Mouse (Mus musculus) gastrocnemius, postnatal 36 days (tissue): ENCODE data around the gene Fgfr2. TPM values are rescaled to one million over a fixed set of nuclear protein-coding genes. Genes with fewer than 3 reads are reported as not detected.

ENCODE experiments used
- DNase-seq, 2 experiments: peaks; one replicate each; pipeline ENCODE4 v3.0.0; 2022
- intact Hi-C: fragments of 180-260 bp; cut with DNase I; formaldehyde crosslinking; loops from one replicate; pipeline ENCODE4 v1.15.1; 2025
- total RNA-seq, 2 experiments: library from RNA; stranded (reverse); gene quantifications; 2 replicates each; pipeline ENCODE4 v1.2.3; 2021

Fgfr2 gene
- total RNA-seq, 2 experiments from 2014 or later: 0.28 to 0.49 TPM

DNA sequence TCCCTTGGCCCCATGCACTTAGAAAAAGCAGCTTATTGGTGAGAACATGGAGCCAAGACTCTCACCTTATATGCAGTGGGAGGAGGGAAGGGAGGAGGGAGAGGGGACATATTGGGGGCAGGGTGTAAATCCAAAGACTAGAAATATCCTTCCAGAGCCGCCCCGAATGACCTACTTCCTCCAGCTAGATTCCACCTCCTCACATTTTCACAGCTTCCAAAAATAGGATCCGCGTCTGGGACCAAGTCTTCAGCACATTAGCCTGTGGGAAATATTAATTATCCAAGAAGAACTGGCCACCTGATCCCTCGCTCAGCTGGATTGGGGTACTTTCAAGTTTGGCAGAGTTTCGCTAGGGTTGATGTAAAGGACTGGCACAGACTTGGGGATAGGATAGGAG is 683.2 kb downstream of the Fgfr2 start:
- intact Hi-C loops: no loop called here
- no peak for DNase-seq

DNA sequence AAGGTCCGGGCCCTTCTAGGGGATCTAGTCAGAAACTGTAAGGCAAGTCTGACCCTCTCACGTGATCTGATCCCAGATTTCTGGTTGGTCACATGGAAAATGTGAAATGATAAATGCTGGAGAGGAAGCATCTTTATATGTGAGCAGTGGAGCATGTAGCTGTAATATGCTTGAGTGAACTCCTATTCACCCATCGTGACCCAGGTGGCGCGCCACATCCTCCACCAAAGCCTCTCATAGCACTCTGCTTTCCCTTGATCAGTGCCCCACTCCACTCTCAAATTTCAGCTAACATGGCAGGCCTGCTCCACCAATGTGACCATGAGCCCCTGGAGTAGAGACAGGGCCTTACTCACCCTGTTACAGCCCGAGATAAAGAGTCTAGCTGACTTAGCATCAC is 685.1 kb downstream of the Fgfr2 start:
- DNase-seq: no peak
- intact Hi-C loops: no loop called here

- intact Hi-C loops: no loop called here
- DNase-seq: no peak
Observed at GRCm38 (mm10) chr7:132437431-132437830, 685.7 kb downstream of the Fgfr2 start.

- DNase-seq: no peak
- intact Hi-C loops: no loop called here
Observed at GRCm38 (mm10) chr7:132435486-132436055, 687.6 kb downstream of the Fgfr2 start.

DNA sequence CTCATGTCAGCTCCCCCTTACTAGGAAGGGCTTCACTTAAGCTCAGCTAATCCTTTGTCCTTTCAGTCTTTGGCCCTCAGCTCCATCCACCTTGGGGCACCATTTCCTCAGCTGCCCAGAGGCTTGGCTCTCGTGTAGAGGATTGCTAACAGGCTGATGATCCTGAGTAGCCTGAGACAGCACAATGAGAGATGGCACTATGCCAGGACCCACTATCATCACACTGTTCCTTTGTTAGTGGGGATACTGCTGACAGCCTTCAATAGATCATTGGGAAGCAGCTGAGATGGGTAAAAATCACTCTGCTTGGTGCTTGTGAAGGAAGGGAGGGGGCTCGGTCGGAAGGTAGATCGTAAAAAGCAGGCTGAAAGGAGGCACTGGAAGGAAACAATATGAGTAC is 693.8 kb downstream of the Fgfr2 start:
- no peak for DNase-seq
- intact Hi-C loops: no loop called here

DNA sequence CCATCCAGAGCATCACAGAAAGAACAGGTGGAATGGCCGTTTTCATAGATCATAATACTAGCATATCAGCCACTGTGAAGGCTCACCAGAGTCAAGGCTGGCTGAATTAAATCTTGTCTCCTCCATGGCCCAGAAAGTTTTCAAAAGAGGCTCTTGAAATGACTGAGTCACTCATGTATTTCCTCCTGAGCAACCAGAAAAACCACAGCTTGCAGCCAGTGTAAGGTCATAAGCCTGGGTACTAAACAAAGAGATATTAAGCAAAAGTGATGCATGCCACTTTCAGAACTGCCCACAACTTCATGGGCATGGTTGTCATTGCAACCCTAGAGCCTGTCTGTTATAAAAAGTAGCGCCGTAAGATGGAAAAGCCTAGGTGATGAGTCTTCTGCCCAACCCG is 694.8 kb downstream of the Fgfr2 start:
- intact Hi-C loops: no loop called here
- DNase-seq: no peak

GRCm38 (mm10) chr7:132426069-132426468 is 697.1 kb downstream of the Fgfr2 start:
- DNase-seq: no peak
- intact Hi-C loops: no loop called here

- intact Hi-C loops: no loop called here
- DNase-seq: no peak
Observed at GRCm38 (mm10) chr7:132425364-132425999, 697.7 kb downstream of the Fgfr2 start.

DNA sequence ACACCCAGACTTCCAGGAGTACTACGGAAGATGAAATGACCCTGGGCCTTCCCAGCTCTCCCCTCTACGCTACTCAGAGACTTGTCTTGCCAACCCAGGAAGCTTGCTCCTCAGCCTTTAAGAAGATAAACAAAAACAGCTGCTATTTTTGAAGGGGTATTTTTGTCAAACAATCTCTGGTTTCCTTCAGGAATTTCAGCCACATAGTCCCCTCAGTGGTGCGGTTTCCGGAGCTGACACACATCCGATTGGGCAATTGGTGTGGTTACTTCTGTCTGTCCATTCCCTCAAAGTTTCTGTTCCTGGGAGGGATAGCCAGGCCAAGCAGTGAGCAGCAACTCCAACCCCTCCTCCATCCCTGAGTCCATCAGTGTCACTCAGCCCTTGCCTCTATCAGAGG is 699.6 kb downstream of the Fgfr2 start:
- DNase-seq: no peak
- intact Hi-C loops: no loop called here

DNA sequence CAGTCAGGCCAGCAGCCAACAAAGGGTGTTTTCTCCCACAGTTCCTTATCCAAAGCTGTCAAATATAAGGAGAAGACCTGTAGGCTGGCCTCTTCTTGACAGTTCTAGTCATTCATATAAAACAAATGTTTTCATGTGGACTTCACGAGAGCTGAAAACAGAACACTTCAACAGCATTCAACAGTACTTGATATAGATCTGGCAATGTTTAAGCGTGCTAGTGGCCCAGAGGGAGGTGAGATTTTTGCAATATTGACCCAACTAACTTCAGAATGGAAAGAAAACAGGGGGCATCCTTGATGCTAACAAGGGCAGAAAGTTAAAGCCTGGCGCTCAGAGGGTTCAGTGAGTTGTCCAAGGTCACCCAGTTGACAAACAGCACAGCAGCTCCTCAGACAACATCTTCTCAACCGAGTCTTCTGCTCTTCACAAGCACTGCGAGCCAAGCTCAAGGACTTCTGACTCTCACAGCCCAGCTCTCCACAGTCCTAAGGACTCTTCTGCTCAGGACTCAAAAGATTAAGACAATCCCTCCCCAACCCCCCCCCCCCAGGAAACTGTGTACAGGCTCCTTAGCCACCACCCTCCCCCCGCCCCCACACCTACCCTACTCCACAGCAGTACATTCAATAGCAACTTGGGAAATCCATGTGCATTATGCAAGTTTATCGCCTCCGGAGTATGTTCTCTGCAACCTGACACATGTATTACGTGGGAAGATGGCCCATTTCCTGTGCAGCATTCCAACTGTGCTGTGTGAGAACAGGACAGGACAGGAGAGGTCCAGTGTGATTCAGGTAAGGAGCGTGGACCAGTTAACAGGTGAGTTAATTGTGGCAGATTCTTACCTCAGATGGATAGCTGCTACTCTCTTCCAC is 703.5 kb downstream of the Fgfr2 start:
- intact Hi-C loops: no loop called here
- DNase-seq: no peak

DNA sequence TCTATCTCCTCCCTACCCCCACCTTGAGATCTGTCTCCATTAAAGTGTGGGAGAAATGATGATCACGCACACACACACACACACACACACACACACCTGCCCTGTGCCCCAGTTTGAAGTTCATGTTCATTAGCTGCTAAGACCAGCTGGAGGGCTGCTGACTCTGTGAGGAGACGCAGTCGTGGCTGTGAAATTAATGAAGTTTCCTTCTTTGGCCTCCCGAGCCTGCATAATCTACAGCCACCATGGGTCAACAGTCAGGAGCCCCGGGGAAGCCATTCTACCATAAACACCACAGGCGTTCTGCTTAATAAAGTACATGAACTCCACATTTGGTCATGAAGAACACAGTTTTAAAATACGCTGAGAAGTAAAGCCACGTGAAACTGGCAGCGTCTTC is 706.3 kb downstream of the Fgfr2 start:
- DNase-seq: no peak
- intact Hi-C loops: no loop called here

DNA sequence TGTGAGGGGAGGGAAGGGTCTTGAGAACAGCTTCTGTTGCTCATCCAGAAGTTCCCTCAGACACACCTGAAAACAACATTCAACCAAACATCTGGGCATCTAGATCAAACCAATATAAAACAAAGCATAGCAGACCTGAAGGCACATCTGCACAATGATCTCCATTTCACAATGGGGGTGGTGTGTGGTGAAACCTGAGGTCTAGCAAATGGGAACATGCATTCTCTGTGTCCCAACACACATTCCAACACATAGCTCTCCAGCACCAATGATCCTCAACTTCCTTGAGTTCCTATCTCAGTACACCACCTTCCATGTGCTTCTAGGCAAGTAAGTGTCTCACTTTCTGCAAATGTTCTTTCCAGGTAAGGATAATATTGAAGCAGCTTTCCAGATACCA is 707.3 kb downstream of the Fgfr2 start:
- intact Hi-C loops: no loop called here
- no peak for DNase-seq

DNA sequence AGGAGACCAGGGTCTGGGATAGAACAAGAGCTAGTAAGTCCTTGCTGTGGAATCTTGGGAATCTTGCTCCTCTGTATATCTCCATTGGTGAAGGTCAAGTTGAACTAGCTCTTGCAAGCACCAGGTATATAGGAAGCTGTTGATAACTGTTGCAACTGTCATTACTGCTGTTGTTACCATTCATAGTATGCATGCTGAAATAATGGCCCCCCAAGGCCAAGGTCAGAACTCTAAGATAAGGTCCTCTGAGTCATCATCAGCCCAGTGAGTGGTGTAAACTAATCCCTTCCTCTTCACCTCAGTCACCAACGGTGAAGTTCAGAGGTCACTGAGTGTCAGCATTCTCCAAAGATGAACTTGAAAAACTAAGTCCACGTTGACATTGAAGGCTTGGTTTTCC is 710.6 kb downstream of the Fgfr2 start:
- no peak for DNase-seq
- intact Hi-C loops: no loop called here

DNA sequence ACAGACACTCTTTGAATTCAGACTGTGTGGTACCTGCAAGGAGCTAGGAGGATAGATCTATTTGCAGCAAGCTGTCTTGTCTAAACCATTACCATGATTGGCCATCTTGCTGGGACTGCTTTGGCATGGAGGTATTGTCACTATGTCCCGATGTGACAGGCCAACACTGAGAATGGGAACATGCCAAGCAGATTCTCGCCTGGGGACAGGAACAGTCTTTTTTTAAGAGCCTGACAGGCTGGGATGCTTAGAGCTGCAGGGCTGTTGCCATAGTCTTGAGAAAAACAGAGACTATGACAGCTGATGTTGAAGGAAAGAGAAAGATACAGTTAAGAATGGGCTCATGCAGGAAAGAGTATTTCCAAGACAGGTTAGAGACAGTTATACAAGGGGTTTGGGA is 711.4 kb downstream of the Fgfr2 start:
- DNase-seq: no peak
- intact Hi-C loops: no loop called here

- intact Hi-C loops: no loop called here
- no peak for DNase-seq
Observed at GRCm38 (mm10) chr7:132410958-132411357, 712.2 kb downstream of the Fgfr2 start.

DNA sequence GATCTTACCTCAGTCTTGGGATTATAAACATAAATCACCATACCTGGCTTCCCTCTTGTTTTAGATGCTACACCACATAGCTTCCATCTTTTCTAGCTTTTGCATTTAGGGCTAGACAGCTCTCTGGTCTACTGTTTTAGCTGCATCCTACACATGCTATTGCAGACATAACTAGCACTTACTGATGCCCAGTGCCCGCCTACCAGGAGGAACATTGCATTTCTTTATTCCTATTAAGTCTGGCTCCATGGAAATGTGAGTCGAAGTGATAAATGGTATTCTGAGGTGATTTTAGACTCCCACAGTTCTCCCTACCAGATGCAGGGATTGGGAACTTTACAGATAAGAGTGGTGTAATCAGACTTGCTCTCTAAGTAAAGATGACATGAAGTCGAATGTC is 713.3 kb downstream of the Fgfr2 start:
- intact Hi-C loops: no loop called here
- no peak for DNase-seq

GRCm38 (mm10) chr7:132402377-132403084 is 720.6 kb downstream of the Fgfr2 start:
- no peak for DNase-seq
- intact Hi-C loops: no loop called here

DNA sequence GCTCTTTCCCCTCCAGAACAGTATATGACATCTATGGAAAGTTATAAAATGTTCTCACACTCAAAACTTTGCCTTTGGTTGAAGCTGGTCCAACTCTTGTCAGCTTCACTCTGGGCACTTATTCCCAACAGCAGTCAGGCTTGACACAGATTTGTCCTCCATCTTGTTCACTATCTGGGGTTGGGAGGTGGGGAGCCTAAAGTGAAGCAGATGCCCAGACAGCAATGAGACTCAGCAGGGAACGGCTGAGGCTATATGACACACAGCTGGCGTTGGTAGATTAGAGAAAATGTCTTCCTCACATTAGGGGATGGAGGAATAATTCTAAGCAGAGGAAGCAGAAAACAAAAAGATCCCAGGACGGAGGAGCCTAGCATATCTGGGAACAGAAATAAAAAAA is 724.7 kb downstream of the Fgfr2 start:
- intact Hi-C loops: no loop called here
- DNase-seq: no peak

DNA sequence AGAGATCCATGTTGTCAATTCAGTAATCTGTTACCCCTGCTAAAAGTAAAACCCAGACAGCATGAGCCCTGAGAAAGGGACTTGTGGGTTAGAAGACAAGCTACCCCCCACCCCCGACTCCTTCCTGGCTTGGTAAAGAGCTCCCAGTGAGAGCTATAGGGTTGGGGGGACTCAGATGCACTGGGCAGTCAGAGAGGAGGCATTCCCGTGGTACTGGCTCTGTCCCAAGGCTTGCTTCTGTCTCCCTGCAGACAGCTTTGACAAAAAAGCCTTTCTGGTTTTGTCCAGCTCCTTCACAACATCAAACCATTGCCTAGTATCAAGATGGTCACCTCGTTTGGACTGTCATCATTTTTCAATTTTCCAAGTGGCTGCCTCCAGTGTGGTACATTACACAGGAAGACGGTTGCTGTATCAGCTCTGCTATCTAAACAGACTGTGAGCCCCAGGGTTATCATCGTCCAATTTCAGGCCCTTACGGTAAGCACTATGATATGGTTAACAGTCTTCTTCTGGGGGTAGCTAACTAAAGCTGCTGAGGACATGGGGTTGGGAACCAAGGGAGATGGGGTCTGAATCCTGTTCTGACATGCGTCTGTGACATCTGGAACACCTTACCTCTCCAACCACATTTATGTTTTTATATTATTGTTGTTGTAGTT is 726.4 kb downstream of the Fgfr2 start:
- intact Hi-C loops: no loop called here
- DNase-seq: no peak

DNA sequence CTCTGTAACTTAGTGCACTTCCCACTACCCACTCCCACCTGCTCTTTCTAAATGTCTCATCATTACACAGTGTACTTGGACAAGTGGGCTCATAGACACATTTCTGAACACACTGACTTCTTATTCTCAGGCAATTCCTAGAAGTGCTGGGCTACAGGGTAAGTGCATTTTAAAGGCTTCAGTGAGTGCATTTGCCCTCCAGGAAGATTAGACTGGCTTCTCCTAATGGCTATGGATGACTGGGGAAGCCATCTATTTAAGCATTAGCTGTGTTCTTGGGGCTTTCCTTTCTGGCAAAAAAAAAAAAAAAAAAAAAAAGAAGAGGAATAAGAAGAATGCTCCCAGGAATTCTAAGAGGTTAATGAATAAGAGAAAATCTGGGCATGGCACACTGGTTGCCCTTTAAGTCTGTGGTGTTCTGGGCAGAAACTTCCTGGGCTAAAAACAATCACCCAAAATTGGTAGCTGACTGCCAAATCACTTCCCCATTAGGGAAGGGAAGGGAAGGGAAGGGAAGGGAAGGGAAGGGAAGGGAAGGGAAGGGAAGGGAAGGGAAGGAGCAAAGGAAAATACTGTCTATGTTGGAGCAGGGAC is 729.5 kb downstream of the Fgfr2 start:
- intact Hi-C loops: no loop called here

More for the DNA sequence above, 729.5 kb downstream of the Fgfr2 start:
- no peak for DNase-seq
